Mouse (Mus musculus) left cerebral cortex, postnatal 14 days (tissue): ENCODE results near the gene Cryba4. TPM values are rescaled to one million over a fixed set of nuclear protein-coding genes. Genes with fewer than 3 reads are reported as not detected.

ENCODE experiments used
- DNase-seq, 2 experiments: peaks; one replicate each; pipeline ENCODE4 v3.0.0; 2021 to 2022; ENCODE audit warnings: low spot score in 2 of 2, mixed read lengths in 1 of 2
- intact Hi-C: fragments of 180-260 bp; cut with DNase I; formaldehyde crosslinking; loops from one replicate; pipeline ENCODE4 v1.15.1; 2025
- total RNA-seq, 2 experiments: library from RNA; stranded (reverse); gene quantifications; 2 replicates each; pipeline ENCODE4 v1.2.3; 2021

Cryba4 gene
- total RNA-seq, 2 experiments from 2014 or later: 1.2 to 1.5 TPM

DNA sequence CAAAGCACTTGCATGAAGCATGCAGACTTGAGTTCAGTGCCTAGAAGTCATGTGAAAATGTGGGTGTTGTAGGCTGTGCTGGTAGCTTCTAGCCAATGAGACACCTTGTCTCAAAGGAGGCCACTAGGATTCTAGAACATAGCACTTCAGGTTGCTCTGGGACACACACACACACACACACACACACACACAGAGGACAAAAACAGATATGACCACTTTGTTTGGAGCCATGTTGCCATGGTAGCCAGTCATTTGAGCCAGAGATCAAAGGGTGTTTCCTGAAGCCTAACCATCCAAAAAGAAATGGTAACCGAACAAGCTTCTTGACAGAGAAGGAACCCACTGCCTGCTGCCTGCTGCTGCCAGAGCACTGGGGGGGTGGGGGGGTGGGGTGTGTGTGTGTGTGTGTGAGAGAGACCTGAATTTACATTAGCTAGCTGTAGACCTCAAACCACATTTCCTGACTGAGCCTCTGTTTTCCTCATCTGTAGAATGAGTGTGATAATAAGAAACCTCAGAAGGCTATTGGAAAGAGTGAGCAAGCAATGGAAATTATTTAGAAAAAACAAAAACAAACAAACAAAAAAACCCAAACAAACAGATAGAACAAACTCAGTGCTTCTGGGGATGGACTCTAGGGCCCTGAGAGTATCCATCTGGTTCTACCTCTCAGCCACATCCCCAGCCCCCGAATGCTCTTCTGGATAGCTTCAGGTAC, 21.6 kb upstream of the Cryba4 start:
- intact Hi-C loops: no loop called here
- DNase-seq: no peak

DNA sequence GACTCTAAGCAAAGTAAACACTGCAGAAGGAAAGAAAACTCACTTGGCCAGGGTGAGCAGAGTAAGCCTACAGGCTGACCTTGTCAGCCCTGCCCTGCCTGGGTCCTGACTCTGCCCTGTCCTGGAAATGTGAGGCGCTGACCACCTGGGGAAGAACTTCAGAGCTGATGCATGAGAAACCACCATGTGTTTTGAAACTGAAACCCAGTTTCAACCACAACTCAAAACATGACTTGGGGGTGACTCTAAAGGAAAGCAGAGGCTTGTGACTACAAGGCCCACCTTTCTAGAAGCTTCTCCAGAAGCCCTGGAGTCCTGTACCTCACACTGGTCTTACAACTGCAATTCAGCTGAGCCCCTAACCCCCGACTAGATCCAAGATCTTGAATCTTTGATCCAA, 20.6 kb upstream of the Cryba4 start:
- DNase-seq: no peak
- intact Hi-C loops: no loop called here

DNA sequence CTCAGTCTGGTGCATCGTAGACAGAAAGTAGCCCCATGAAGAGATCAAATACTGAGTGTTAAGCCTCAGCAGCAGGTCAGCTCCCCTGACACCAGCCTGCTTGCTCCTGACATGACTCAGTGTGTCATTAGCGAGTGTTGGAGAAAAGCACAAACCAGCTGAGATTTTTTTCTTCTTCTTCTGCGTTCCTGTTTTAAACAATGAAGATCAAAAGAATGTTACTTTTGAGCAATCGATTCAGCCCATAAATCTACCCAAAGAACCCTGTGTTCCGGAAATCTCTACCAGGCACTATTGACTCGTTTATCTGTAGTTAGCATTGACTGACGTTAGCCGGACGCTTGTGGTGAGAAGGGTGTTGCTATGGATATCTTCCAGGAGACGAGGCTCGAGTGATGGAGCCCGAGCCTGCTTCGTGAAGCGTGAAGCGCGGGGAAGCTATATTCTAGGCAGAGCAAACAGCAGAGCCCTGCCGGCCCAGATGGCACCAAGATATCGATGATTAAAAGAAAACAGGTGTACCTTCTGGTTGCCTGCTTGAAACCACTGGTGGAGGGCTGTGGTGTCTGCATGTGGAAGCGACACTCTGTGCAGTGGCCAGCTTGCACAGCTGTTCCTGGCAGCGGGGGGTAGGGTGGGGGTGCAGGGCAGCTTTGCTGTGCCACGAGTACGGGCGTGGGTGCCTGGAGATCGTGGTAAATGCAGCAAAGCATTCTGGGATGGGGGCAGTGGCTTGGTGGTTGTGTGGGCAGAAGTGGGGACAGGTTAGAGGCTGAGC, 18.6 kb upstream of the Cryba4 start:
- intact Hi-C loops: no loop called here
- peak; percentile 55 to 68 for DNase-seq

DNA sequence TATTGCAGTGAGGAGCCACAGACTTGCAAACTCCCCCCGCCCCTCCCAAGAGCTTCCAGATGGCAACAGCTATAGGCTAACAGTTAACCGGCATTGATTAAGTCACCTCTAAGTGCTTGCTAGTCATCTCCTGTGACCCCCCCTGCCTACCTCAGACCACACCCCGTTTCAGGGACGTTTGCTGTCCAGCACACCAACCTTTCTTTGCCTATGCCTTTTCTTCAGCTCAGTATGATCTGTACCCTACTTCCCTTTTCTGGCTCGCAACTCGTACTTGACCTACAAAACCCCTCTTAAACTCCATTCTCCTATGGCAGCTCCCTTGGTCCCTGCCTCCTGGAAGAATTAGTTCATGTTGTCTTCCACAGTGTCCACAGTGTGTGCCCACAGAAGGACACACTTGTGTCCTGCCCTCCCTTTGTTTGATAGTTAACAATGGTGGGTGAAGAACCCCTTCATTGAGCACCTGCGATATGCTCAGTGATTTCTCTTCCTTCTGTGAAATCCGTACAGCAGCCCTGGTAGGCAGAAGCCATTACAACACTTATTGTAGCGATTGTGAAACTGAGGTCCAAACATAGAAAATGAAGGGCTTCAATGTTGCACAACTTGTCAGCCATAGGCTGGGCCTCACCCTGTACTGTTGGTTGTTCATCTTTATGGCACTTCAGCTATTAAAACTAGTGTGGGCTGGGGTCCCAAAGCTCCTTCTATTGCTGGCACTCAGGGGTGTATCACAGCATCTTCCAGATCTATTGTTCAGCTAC, 13.9 kb upstream of the Cryba4 start:
- no peak for DNase-seq
- intact Hi-C loops: no loop called here

DNA sequence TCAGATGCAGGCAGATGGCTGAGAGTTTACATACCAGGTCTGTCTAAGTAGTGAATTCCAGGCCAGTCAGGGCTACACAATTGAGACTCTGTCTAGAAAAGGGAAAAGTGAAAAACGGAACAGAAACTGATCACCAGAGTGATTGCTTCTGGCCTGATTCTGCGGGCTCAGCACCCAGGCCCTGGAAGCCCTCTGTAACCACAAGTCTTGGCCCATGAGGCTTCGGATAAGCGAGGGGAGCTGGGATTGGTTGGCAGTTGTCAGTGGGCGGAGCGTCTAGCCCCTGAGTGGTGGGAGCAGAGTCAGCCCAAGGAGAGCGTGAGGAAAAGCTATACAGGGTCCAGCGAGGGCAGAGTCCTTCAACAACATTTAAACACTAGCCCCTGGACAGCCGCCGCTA, 13.2 kb upstream of the Cryba4 start:
- intact Hi-C loops: no loop called here
- no peak for DNase-seq

DNA sequence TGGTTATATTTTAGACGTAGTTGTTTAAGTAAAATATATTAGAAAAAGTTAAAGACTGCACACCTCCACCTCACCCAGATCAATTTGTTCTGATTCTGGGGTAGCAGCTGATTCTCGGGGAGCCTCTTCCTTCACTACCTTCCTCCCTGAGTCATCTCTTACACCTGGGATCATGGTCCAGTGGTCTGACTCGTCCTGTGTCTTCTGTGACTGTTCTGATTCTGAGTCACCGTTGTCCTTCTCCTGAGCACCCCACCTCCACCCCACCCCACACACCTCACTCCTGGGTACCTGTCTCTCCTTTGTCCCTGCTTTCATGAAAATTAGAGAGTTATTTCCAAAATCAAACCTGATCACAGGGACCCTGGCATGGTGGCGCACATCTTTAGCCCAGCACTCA, 12.8 kb upstream of the Cryba4 start:
- DNase-seq: no peak
- intact Hi-C loops: no loop called here

DNA sequence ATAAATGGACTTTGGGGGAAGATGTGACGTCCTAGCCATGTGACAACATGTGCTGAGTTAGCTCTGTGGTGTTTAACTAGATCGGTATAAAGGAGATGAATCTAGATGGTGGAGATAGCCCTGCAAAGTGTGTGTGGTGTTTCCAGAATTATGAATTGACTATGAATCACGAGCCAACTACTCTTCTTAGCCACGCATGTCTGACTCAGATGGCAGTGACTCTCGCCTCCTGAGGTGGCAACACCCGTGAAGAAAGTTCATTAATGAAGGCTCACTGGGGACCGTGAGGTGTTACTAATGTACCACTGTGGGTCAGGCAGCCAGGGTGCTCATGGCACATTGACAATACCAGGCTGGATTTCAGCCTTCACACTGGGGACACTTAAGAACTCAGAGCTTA, 11.8 kb upstream of the Cryba4 start:
- no peak for DNase-seq
- intact Hi-C loops: no loop called here

DNA sequence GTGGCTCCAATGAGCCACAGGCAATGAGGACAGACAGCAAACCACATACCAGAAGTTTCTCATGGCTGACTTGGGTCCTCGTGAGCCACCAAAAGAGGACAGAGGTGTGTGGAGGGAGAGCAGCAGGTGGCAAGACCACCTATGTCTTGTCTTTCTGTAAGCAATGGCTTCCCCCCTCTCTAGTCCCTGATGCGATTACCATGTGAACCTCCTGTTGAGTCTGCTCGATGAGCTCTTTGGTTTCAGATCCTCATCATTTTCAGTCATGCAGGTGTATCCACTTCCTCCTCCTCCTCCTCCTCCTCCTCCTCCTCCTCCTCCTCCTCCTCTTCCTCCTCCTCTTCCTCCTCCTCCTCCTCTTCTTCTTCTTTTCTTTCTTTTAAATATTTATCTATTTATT, 8.5 kb upstream of the Cryba4 start:
- DNase-seq: no peak
- intact Hi-C loops: no loop called here

DNA sequence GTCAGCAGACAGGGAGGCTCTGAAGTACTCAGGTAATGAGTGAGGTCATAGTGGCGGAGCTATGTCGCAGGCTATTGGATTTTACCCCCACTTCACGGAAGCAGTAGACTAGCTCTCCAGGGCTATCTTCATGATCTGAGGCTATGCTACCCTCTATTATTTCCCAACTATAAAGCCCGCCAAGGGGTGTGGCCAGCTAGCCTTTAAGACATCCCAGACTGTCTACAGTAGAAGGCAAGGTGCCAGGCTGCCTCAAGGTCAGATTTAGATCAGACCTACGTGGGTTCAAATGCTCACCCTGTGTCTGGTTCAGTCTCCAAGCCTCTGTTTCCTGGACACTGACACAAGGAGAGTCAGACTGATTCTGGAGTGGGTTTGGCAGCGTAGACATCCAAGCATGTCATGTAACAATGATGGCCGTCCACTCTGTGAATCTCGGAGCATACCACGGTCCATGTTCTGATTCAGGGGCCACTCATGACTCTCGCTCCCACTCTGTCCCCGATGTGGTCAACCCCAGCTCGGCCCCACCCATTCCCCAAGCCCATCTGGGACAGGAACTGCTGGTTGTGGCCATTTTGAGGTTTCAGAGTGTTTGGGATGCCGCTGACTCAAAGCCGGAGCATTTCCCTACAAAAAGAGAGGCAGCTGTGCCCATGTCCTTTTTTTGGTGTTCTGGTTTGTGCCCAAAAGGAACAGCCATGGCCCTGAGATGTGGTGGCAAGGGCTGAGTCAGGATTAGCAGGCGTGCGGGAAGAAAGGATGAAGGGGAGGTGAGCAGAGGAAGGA, 7.7 kb upstream of the Cryba4 start:
- no peak for DNase-seq
- intact Hi-C loops: no loop called here

DNA sequence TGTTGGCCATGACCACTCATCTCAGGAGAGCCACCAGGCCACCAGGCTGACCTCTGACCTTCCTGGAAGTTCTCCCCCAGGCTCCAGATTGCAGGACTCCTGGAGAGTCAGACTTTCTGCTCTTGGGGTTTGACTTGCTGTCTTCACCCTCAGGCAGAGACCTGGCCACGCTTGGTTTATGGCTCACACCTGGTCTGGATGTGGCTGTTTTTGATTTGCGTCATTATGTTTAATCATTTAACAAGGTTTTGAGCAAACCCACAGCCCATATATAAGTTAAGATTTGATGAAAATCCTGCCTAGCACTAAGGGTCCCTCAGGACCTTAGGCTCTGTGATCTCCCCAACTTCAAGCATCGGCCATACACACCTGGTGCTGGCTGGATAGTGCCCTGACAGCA, 5.6 kb upstream of the Cryba4 start:
- intact Hi-C loops: no loop called here
- no peak for DNase-seq

DNA sequence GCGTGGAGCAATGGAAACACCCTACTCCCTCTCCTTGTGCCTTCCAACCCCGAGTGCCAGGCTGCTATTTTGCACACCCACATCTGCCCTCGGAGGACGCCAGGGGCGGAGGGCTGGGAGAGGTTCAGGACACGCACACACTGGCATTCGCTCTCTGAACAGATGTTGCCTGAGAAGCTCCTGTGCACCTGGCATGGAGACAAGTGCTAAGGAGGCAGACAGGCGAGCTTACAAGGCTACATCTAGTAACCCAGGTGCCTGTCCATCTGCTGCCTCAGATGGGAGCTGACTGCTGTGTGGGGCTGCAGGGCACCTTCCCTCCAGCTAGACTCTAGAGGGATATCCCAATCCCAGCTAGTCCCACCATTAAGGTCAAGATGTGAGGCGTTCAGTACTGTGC, 4.1 kb upstream of the Cryba4 start:
- no peak for DNase-seq

DNA sequence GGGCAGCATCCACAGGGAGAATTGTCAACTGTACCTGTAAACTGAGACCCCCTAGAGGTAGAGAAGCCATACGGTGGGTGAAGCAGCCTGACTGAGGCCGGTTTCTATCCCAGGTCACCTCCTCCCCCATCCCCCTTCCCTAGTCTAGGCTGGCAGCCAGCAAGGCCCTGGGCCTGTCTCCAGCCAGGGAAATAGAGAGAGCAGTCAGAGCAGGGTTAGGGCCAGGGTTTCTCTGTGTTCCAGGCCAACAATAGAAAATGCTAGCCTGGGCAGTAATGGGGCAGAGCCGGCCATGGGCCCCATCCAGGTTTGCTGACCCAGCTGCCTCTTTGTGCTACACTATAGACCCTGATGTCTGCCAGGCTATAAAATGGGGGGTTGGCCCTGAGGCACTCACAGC, 3.1 kb upstream of the Cryba4 start, which contains the start of gene Crybb1:
Crybb1 (plus strand) TSS at position 390 of the 400 bp plus-strand sequence.
- intact Hi-C loops: no loop called here
- peak; percentile 55 to 69 for DNase-seq

More for the DNA sequence above, 4.1 kb upstream of the Cryba4 start:
- intact Hi-C loops: no loop called here

DNA sequence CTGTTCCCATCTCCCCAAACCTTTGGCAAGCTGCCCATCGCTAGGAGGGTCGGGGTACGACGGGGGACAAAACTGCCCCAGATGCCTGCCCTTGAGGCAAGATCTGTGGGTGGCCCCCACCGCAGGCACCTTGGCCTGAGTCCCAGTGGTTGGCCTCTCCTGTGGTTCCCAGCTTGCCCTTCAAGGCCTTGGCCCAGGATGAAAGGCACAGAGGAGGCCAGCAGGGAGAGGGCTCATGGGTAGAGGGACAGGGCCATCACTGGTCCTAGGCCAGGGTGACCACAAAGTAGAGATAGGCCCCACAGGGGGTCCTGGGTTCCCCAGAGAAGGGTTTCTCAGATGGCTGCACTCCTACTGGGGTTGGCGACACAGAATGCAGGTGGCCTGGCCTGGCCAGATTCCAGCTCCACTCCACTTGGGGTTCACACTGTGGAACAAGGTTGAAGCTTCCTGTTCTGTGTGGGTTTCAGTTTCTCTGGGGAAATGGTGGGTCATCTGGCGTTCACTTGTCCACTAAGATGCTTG, 2.0 kb upstream of the Cryba4 start:
- peak; percentile 62 to 71 for DNase-seq
- intact Hi-C loops: no loop called here

DNA sequence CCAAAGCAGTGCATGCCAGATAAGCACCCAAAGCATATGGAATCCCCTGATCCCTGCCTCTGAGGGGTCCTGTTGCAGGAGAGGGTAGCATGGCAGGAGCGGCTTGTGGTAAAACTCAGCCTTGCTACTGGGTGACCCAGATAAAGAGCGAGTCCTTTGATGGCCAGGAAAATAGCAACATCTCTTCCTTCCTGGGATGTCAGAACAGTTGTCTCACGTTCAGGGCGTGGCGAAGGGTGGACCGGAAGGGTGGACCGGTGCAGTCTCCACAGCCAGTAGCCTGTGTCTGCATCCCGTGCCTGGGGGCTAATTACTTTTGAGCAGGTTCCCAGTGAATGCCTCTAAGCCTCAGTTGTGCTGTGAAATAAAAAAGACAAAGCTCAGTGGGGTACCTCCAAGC, 851 bp upstream of the Cryba4 start:
- no peak for DNase-seq
- intact Hi-C loops: no loop called here

DNA sequence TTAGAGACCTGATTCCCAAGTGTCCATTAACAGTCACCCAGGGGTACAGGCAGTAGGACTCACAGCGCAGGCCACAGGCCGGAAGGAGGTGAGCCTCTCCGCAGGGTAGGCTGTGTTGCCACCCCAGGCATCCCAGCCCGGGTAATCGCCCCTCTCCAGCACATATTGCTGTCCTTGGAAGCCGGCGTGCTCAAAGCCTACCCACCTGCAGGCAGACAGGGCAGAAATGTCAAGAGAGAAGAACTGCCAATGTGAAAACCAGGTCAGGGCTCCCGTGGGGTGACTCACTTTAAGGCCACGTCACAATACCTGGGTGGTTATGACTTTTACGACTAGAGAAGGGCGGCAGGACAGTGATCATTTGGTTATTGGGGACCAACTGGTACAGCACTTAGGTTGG, 3.2 kb downstream of the Cryba4 start:
- intact Hi-C loops: loop anchor here (10.0 kb wide), 1 partner anchor 176 kb away; no protein-coding TSS in a partner anchor
- DNase-seq: no peak

DNA sequence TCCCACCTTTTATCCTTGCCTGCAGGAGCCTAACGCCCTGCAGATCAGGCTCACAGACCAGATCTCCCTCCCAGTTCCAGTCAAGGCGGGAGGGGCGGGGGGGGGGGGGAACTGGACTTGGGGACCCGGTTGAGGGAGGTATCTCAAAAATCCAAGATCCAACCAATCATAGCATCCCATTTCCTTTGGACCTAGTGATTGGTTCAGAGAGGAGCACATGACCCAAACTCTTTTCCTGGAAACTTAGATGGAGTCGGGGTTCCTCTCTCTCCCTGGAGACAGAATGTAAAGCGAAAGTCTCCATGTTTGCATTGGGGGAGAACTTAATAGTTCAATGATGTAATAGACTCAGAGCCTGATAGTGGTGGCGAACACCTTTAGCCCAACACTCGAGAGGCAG, 4.9 kb downstream of the Cryba4 start:
- DNase-seq: no peak
- intact Hi-C loops: loop anchor here (10.0 kb wide), 1 partner anchor 177 kb away; no protein-coding TSS in a partner anchor

DNA sequence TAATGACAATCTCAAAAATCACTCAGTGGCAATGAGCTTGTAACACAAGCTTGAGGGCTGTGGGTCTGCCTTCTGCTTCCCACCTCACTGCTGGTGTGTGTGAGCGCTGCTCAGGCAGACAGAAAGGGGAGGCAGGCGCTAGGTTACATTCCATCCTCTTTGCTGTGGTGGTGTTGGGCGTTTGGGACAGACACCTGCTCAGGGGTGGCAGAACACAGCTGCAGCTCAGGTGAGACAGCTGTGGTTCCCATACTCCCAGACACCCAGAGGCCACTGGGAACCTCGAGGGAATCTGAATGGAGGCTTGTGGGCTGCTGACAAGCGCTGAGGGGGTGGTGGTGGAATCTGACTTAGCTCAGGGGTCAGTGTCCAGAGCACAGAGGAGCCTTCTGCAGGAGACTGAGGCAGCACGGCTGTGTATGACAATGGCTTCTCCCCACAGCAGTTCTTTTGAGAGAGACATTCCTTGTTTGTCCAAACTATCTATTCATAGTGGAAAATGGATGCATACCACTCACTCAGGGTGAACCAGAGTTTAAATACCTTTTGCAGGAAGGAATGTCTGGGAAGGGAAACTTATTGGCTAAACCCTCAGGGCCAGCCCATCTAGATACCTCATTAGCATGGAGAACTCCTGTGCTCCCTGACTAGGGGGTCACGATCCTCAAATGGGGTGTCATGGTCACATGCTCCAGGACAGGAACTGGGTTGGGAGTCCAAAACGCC, 7.3 kb downstream of the Cryba4 start:
- no peak for DNase-seq
- intact Hi-C loops: loop anchor here (5.0 to 10.0 kb wide), 2 partner anchors 32 to 180 kb away; partner anchors contain the start of gene Tpst2

DNA sequence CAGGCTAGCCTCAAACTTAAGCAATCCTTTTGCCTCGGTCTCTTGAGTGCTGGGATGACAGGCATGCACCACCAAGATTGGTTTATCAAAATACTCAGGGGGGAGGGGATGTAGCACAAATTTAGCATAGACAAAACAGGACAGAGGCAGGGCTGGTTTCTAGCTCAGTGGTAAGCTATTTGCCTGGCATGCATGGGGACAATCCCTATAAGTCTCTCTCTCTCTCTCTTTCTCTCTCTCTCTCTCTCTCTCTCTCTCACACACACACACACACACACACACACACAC, 8.1 kb downstream of the Cryba4 start:
- intact Hi-C loops: loop anchor here (5.0 to 10.0 kb wide), 2 partner anchors 33 to 181 kb away; partner anchors contain the start of gene Tpst2
- DNase-seq: no peak
